Mouse (Mus musculus) right cerebral cortex, postnatal 14 days (tissue): ENCODE measurements around the gene Slc30a2.

Experiments used
- DNase-seq: peaks from one replicate; pipeline ENCODE4 v3.0.0; 2022

Gene Slc30a2

DNA sequence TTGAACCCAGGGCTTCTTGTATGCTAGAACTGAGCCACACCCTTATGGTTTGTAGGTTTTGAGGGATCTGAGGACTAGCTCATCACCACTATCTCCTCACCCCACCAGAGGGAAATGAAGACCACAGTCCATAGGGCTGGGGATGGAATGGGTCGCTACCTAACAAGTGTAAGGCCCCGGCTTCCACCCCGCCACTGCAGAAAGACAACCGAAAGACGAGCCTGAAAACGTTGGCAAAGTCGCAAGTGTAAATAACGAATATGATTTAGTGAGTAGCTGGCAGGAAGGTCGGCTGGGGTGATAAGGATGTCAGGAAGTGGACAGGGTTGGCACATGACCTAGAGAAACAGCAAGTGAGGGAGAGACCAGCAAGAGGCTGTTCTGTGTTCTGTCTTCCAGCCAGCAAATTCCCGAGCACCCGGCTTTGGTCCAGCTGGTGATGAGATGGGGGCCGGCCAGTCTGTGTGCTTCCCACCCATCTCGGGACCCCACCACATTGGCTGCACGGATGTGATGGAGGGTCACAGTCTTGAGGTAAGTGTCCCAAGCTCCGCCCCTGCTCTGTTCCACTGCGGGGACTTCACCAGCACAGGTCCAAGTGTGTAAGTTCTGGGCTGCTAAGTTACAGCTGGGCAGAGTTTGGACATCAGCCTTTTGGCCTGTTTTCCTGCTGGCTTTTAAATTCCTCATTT, 59.7 kb downstream of the Slc30a2 start:
- DNase-seq = no peak

DNA sequence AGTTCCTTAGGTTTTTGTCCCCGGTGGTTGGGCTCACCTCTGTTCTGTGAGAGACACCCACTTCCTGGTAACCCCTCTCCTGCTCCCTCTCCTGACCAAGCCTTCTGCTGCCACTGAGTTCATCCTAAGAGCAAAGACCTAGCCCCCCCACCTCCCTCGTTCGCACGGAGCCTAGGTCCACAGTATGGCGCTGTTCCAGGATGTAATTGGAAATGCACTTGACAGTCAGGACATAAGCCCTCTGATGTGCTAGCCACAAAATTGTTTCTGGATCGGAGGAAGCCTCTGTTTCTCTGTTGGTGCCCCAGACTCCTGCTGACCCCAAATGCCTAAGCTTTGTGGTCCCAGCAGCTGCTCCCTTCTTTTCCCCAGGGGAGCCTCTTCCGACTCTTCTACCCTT, 60.7 kb downstream of the Slc30a2 start:
- DNase-seq = no peak
